Mouse (Mus musculus) retina, embryonic 14.5 days (tissue): ENCODE measurements at regions not wholly inside any gene's neighbourhood (a gene's known extent, or its start where the extent isn't known, plus 50 kb on each side); places are given as distances from the start of the nearest gene placed in this dataset.

Source experiments
- DNase-seq: peaks from one replicate; pipeline ENCODE4 v3.0.0-alpha.2; 2015; ENCODE audit warnings: low spot score

GRCm38 (mm10) chr14:62071140-62071539 is 221.2 kb upstream of the Rnaseh2b start:
- DNase-seq, result no peak

GRCm38 (mm10) chr14:62084047-62084446 is 208.3 kb upstream of the Rnaseh2b start:
- DNase-seq, result no peak

- DNase-seq, result no peak
Observed at GRCm38 (mm10) chr14:62088174-62088573, 204.2 kb upstream of the Rnaseh2b start.

GRCm38 (mm10) chr14:62117532-62117931 is 174.9 kb upstream of the Rnaseh2b start:
- no peak for DNase-seq

GRCm38 (mm10) chr14:62118542-62118953 is 173.8 kb upstream of the Rnaseh2b start:
- no peak for DNase-seq

- no peak for DNase-seq
Observed at GRCm38 (mm10) chr14:62128918-62129317, 163.5 kb upstream of the Rnaseh2b start.

- DNase-seq, result no peak
Observed at GRCm38 (mm10) chr14:62132353-62132816, 160.0 kb upstream of the Rnaseh2b start.

GRCm38 (mm10) chr14:62137981-62138380 is 154.4 kb upstream of the Rnaseh2b start:
- no peak for DNase-seq

- DNase-seq, result no peak
Observed at GRCm38 (mm10) chr14:62144385-62145030, 147.9 kb upstream of the Rnaseh2b start.

- no peak for DNase-seq
Observed at GRCm38 (mm10) chr14:62157038-62157716, 135.2 kb upstream of the Rnaseh2b start.

GRCm38 (mm10) chr14:62159690-62160089 is 132.7 kb upstream of the Rnaseh2b start:
- DNase-seq, result no peak

GRCm38 (mm10) chr14:62163120-62163796 is 129.1 kb upstream of the Rnaseh2b start:
- DNase-seq, result no peak

GRCm38 (mm10) chr14:62164918-62165317 is 127.5 kb upstream of the Rnaseh2b start:
- DNase-seq, result no peak

- no peak for DNase-seq
Observed at GRCm38 (mm10) chr14:62166006-62166405, 126.4 kb upstream of the Rnaseh2b start.

- DNase-seq, result no peak
Observed at GRCm38 (mm10) chr14:62166596-62166995, 125.8 kb upstream of the Rnaseh2b start.

GRCm38 (mm10) chr14:62167090-62167489 is 125.3 kb upstream of the Rnaseh2b start:
- DNase-seq, result no peak

GRCm38 (mm10) chr14:62168711-62169110 is 123.7 kb upstream of the Rnaseh2b start:
- no peak for DNase-seq

GRCm38 (mm10) chr14:62170385-62170784 is 122.0 kb upstream of the Rnaseh2b start:
- no peak for DNase-seq

- no peak for DNase-seq
Observed at GRCm38 (mm10) chr14:62171256-62172047, 120.9 kb upstream of the Rnaseh2b start.

GRCm38 (mm10) chr14:62173835-62174530 is 118.4 kb upstream of the Rnaseh2b start:
- no peak for DNase-seq

GRCm38 (mm10) chr14:62175384-62176048 is 116.9 kb upstream of the Rnaseh2b start:
- no peak for DNase-seq
